Mouse (Mus musculus): Measurements from ENCODE around the gene Rsph10b. TPM values are rescaled to one million over a fixed set of nuclear protein-coding genes. Genes with fewer than 3 reads are reported as not detected.
"Not testable (repeated sequence)": the region's sequence is repeated elsewhere in the genome, so short reads cannot be mapped to it uniquely, and the experiment has no call there.

Rsph10b gene
- polyA plus RNA-seq, 1 experiment, result not detected

GRCm38 (mm10) chr5:143994632-143995365 is 62.0 kb downstream of the Rsph10b start:
- no peaks in the 10 kb centered on the region for H3K27me3 ChIP-seq (ENCODE audit: control insufficient read depth, insufficient read depth, insufficient read length)
- H3ac ChIP-seq (ENCODE audit: control insufficient read depth, insufficient read length), result no peak overlapping the region
- peaks cover 45% of the 10 kb centered on the region for H3K36me3 ChIP-seq (ENCODE audit: control insufficient read depth, insufficient read depth)
- H3K4me3 ChIP-seq, result no peak overlapping the region
- no peak overlapping the region for H3K4me2 ChIP-seq (ENCODE audit: low read depth)
- H3K79me2 ChIP-seq (ENCODE audit: control insufficient read depth, insufficient read depth), result no peaks in the 10 kb centered on the region
- TF ChIP-seq MYOD1 (IDR thresholded peaks at IDR 0.05; ENCODE audit: control insufficient read depth in 1 of 3, insufficient read length in 2 of 3, low read depth in 2 of 3) (no peak), TCF3 (IDR thresholded peaks at IDR 0.05; ENCODE audit: insufficient read length, low read depth) (no peak), POLR2A (IDR thresholded peaks at IDR 0.05; ENCODE audit: insufficient read length, low read depth) (no peak), CEBPB (IDR thresholded peaks at IDR 0.05; ENCODE audit: insufficient read depth, poor library complexity, severe bottlenecking) (no peak), SRF (IDR thresholded peaks at IDR 0.05; ENCODE audit: control insufficient read depth, insufficient read length, low read depth) (no peak), POLR2AphosphoS2 (IDR thresholded peaks at IDR 0.05; ENCODE audit: insufficient read length, low read depth) (no peak), TCF12 (IDR thresholded peaks at IDR 0.05; ENCODE audit: insufficient read depth, poor library complexity, severe bottlenecking) (no peak), MYOG (IDR thresholded peaks at IDR 0.05; ENCODE audit: control insufficient read depth in 1 of 3, insufficient read depth in 1 of 3, insufficient read length in 2 of 3, low read depth in 2 of 3) (no peak), REST (IDR thresholded peaks at IDR 0.05; ENCODE audit: insufficient read depth, insufficient read length) (no peak), E2F4 (IDR thresholded peaks at IDR 0.05; ENCODE audit: insufficient read depth) (no peak), MAX (IDR thresholded peaks at IDR 0.05; ENCODE audit: low read depth) (no peak), USF1 (IDR thresholded peaks at IDR 0.05; ENCODE audit: low read depth) (no peak)

- H3K4me2 ChIP-seq (ENCODE audit: low read depth), result no peak overlapping the region
- no peak for TF ChIP-seq MYOD1 (IDR thresholded peaks at IDR 0.05; ENCODE audit: control insufficient read depth in 1 of 3, insufficient read length in 2 of 3, low read depth in 2 of 3)
- H3K27me3 ChIP-seq (ENCODE audit: control insufficient read depth, insufficient read depth, insufficient read length), result no peaks in the 10 kb centered on the region
- H3K36me3 ChIP-seq (ENCODE audit: control insufficient read depth, insufficient read depth), result peaks cover 47% of the 10 kb centered on the region
- H3ac ChIP-seq (ENCODE audit: control insufficient read depth, insufficient read length), result no peak overlapping the region
- no peaks in the 10 kb centered on the region for H3K79me2 ChIP-seq (ENCODE audit: control insufficient read depth, insufficient read depth)
- H3K4me3 ChIP-seq, result no peak overlapping the region
Measured at GRCm38 (mm10) chr5:143999409-143999808, 66.6 kb downstream of the Rsph10b start.

GRCm38 (mm10) chr5:144002461-144003192 is 69.8 kb downstream of the Rsph10b start:
- H3K79me2 ChIP-seq (ENCODE audit: control insufficient read depth, insufficient read depth), result no peaks in the 10 kb centered on the region
- H3K36me3 ChIP-seq (ENCODE audit: control insufficient read depth, insufficient read depth), result peaks cover 36% of the 10 kb centered on the region
- H3ac ChIP-seq (ENCODE audit: control insufficient read depth, insufficient read length), result no peak overlapping the region
- H3K4me3 ChIP-seq, result no peak overlapping the region
- TF ChIP-seq TCF12 (IDR thresholded peaks at IDR 0.05; ENCODE audit: insufficient read depth, poor library complexity, severe bottlenecking) (no peak), USF1 (IDR thresholded peaks at IDR 0.05; ENCODE audit: low read depth) (no peak), MAX (IDR thresholded peaks at IDR 0.05; ENCODE audit: low read depth) (no peak), SRF (IDR thresholded peaks at IDR 0.05; ENCODE audit: control insufficient read depth, insufficient read length, low read depth) (no peak), TCF3 (IDR thresholded peaks at IDR 0.05; ENCODE audit: insufficient read length, low read depth) (no peak), MYOD1 (IDR thresholded peaks at IDR 0.05; ENCODE audit: control insufficient read depth in 1 of 3, insufficient read length in 2 of 3, low read depth in 2 of 3) (no peak), REST (IDR thresholded peaks at IDR 0.05; ENCODE audit: insufficient read depth, insufficient read length) (no peak), E2F4 (IDR thresholded peaks at IDR 0.05; ENCODE audit: insufficient read depth) (no peak), MYOG (IDR thresholded peaks at IDR 0.05; ENCODE audit: control insufficient read depth in 1 of 3, insufficient read depth in 1 of 3, insufficient read length in 2 of 3, low read depth in 2 of 3) (no peak), POLR2AphosphoS2 (IDR thresholded peaks at IDR 0.05; ENCODE audit: insufficient read length, low read depth) (no peak), CEBPB (IDR thresholded peaks at IDR 0.05; ENCODE audit: insufficient read depth, poor library complexity, severe bottlenecking) (no peak), POLR2A (IDR thresholded peaks at IDR 0.05; ENCODE audit: insufficient read length, low read depth) (no peak)
- no peak overlapping the region for H3K4me2 ChIP-seq (ENCODE audit: low read depth)
- no peaks in the 10 kb centered on the region for H3K27me3 ChIP-seq (ENCODE audit: control insufficient read depth, insufficient read depth, insufficient read length)

- not testable (repeated sequence) for H3K27me3 ChIP-seq (ENCODE audit: control insufficient read depth, insufficient read depth, insufficient read length); H3K79me2 ChIP-seq (ENCODE audit: control insufficient read depth, insufficient read depth); H3ac ChIP-seq (ENCODE audit: control insufficient read depth, insufficient read length)
- Histone ChIP-seq H3K4me3 (peak overlapping the region; percentile 53), H3K36me3 (ENCODE audit: control insufficient read depth, insufficient read depth) (peaks cover 30% of the 10 kb centered on the region), H3K4me2 (ENCODE audit: low read depth) (peak overlapping the region; percentile 71)
Measured at GRCm38 (mm10) chr5:144013366-144014134, 80.7 kb downstream of the Rsph10b start.

All from myocyte (in vitro differentiated cells).